Mouse (Mus musculus): ENCODE data around the gene Gm10959.

Gm10959 gene

DNA sequence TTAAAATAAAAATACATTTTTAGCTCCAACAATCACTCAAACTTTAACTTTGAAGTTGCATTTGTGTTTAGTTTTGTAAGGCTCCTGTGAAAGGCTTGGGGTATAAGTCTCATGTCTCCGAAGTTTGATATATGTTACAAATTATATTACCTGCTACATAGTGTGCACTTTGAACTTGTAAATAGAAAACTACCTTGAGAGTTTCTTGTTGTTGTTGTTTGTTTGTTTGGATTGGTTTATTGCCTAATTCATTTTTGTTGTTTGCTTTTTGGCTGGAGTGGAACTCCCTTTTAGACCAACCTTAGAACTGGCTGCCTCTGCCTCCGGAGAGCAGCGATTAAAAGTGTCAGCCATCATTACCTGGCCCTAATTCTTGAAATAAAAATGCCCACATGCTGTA lies 24.4 kb downstream of the Gm10959 start, which contains the start of gene Fabp2:
Fabp2 (plus strand) TSS at position 301 of the 400 bp plus-strand sequence.
- DNase-seq (ENCODE audit: low read depth, low spot score) = no peak

DNA sequence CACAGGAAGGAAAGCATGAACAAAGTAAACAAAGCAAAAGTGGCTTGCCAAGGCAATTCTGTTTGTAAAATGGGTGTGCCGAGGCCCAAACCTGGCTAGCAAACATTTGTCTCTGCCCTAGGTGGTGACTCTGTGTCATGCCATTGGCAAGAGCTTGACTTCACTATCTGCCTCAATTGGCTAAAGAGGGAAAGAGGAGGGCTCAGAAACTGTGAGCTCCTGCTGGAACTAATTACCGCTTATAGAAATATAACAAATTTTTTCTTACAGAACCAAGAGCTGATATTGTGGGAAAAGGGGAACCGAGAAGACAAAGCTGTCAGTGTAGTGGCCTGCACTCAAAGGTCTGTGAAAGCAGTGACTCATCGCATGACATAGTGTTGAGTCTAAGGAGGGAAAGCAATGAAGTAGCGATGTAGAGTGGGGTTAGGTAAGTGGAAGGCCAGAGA lies 30.8 kb downstream of the Gm10959 start:
- no peak for DNase-seq (ENCODE audit: low read depth, low spot score)

DNA sequence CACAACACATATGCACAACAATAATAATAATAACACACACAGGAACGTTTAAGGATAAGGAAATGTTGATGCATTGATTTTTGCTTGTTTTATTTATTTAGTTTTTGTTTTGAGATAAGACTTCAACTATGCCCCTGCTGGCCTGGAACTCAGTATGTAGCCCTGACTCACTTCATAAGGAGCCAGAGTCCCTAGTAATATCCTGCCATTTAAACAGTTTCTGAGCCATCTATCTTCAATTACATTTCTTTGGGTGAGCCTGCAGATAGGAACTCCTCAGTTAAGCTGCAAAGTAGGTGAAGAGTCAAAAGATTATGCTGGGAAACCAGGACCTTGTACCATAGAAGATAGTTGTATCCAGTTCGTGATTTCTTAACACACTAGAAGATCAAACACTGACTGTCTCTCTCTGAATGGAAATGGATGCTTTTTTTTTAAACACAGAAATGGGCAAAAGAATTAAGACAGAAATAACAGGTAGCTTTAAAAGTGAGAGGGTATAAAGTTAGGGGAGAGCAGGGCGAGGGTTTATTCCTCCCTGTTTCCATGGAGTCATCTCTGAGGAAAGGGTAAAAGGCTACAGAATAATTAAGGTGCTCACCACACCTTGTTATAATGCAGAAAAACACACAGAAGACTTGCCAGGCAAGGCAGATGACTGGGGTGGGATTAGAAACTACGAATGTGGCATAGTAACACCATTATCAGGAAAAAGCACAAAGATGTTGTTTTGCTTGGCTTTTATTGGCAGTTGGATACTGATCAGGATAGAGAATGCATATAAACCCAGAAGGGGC lies 31.5 kb downstream of the Gm10959 start:
- DNase-seq (ENCODE audit: low read depth, low spot score) = no peak

DNA sequence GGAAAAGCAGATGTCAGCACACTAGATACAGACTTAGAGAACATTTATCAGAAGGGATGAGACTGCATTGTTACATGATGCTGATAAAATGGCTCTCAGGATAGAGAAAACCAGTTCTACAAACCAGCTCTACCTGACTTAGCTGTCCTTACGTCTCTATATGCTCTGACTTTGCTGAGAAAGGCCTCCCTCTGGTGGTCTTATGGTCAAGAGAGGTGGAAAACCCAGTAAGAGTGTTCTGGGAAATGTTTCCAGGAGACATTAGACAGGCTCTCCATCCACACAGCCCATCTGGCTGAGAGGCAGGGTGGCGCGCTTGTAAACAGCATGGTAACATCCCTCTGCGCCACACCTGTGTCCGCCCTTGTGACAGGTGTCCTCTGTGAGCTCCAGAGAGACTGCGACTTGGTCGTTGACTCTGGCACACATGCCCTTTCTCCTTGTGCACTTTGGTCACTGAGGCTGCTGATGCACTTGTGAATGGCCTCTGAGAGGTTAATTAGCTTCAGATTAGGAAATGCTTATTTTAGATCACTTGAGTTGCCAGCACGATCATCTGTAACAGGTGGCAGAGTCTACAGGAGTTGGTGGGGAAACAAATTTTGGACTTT lies 40.4 kb downstream of the Gm10959 start:
- no peak for DNase-seq (ENCODE audit: low read depth, low spot score)

DNA sequence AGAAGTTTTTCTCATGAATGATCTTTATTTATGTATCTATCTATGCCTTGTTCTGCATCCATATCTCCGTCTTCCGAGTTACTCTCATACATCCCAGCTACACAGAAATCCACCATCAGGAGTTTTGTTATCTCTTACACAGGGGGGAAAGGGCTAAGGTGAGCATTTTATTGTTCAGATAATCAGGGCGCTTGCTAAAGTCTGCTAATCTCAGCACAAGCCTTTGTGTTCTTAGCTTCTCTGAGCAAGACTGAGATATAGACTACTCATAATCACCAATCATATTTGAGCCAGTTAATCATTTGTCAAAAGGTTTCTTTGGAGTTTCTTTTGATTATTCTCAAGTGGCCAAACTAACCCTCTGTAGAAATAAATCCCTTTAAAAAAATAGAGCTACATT lies 41.6 kb downstream of the Gm10959 start:
- no peak for DNase-seq (ENCODE audit: low read depth, low spot score)

DNA sequence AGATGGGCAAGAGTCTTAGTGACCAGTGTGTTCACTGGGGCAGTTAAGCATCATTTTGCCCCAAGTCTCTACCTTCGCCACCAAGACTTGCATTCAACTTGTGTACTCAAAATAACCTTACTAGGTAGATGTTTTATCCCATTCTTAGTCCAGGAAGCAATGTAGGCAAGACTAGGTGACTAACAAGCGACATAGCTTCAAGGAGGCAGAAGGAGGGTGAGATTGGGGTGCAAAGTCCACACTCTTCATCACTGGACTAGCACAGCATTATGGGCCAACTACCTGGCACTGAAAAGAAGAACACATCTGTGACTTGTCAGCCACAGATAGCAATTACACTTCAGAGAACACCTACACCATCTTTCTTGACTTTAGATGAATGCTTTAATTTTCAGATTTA lies 42.3 kb downstream of the Gm10959 start:
- no peak for DNase-seq (ENCODE audit: low read depth, low spot score)

DNA sequence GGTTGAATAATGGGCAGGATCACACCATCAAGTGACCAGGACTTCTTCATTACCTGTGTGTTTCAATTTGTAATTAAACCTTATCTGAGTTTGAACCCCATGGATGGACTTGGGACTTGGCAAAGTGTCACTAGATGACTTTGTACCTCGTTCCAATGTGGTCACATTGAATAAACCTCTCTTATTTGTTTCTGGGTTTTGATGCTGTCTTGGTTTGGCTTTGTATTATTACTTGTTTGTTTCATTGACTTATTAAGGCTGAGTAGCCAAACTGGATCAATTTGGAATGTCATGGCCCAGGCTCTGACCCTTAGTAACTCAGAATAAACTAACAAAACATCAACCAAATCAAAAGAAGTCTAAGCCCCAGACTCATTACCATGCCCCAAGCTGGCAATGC lies 47.6 kb downstream of the Gm10959 start:
- no peak for DNase-seq (ENCODE audit: low read depth, low spot score)

DNA sequence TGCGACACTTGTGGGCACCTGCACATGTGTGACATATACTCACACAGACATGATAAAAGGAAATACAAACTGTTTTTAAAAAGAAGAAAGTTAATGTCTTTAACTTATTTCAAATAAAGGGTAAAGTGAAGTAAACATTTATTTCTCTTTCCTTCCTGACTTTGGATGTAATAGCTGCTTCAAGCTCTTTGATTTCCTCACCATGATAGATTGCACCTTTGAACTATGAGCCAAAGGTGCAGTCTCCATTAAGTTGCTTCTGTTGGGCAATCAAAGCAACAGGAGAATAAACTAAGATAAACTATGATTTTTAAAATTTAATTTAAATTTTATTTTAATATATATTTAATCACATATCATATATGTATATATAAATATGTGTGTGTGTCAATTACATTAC lies 50.9 kb downstream of the Gm10959 start:
- DNase-seq (ENCODE audit: low read depth, low spot score) = no peak

DNA sequence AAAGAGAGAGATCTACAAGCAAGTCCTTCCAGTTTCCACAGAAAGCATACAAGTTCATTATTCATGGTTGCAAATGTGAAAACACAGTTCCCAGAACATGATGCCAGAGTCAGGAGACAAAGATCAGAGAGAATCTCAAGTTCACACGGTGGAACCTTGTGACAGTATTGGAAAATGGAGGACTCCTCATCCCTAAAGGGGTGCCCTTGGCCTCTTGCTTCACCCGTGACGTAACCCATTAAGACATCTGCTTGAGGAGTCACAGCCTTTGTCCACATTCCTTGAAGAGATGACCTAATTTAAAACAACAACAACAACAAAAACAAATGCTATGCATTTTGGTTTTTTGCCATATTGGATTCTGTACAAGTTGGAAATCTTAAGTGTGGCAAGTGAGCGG lies 54.1 kb downstream of the Gm10959 start:
- DNase-seq (ENCODE audit: low read depth, low spot score) = no peak
